Mouse (Mus musculus) olfactory bulb, adult 2 months (tissue): Measurements from ENCODE around the gene Anapc4.

ENCODE experiments used
- CTCF ChIP-seq: fragments of 200-500 bp; IDR thresholded peaks from 2 replicates; pipeline ENCODE4 v1.5.1; 2012; ENCODE audit warnings: low read depth, mild to moderate bottlenecking, low read length, moderate library complexity; ENCODE audit not compliant: insufficient read depth
- POLR2A ChIP-seq: fragments of 200-500 bp; IDR thresholded peaks from 2 replicates; pipeline ENCODE4 v1.6.1; 2012; ENCODE audit warnings: mild to moderate bottlenecking, low read depth, low read length, moderate library complexity; ENCODE audit not compliant: insufficient read depth

DNA sequence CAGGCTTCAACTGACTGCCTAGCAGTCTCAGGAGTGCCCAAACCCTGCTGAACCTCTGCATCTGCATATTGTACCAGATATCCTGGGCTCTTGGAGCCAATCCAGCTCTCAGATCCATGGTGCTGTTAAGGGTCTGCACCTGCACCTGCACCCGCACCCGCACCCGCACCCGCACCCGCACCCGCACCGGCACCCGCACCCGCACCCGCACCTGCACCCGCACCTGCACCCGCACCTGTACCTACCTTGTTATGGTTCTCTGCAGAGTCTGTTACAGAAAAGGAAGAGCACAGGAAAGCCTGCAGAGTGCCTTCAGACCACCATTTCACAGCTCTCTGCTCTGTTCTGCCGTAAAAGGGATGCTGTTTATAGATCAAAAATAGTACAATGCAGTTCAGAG is 38.2 kb downstream of the Anapc4 start:
- TF ChIP-seq POLR2A, result no peak
- no peak for TF ChIP-seq CTCF
